Mouse (Mus musculus): ENCODE data around the gene Hoxa3.

GRCm38 (mm10) chr6:52177806-52178205 lies 35.3 kb downstream of the Hoxa3 start:
- TF ChIP-seq CTCF (IDR thresholded peaks at IDR 0.05; ENCODE audit: low read depth, low read length) (no peak), POLR2A (IDR thresholded peaks at IDR 0.05; ENCODE audit: borderline replicate concordance, low read depth, low read length) (no peak)
